Mouse (Mus musculus): Measurements from ENCODE around the gene Radil. TPM values are rescaled to one million over a fixed set of nuclear protein-coding genes. Genes with fewer than 3 reads are reported as not detected.

Radil gene
- polyA plus RNA-seq, 1 experiment from 2014 or later: 27.6 TPM

DNA sequence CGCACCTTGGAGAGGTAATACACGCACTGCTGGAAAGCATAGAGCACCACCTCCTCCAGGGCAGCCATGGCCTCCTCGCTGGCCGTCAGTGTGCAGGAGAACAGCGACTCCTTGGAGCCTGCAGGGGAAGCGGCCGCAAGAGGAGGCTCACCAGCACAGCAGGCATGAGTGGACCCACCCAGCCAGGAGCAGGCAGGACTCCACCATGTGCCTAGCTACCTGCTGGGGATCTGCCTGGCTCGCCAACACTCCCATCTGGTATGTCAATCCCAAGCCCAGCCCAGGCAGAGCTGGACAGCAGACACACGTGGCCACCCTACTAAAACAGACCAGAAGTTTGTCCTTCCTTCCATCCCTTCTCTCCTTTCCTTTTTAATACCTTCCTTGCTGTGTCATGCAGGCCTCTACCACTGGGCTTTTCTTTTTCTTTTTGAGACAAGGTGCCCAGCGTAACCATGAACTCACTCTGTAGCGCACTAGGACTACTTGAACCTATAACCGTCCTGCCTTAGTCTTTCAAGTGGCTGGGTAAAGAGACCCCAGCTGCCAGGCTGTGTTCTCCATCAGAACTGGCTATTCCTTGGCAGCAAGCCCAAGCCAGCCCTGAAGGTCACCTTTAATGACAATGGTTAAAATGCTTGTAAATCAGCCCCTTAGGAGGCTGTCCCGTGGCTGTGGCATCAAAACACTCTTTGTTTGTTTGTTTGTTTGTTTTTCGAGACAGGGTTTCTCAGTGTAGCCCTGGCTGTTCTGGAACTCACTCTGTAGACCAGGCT, 55.4 kb downstream of the Radil start:
- WGBS: 56% methylated on average over 14 of the region's 14 CpGs
- ATAC-seq (replicated peaks): no peak
- H3K4me2 ChIP-seq: no peak overlapping the region
- H3K9me3 ChIP-seq: no peaks in the 10 kb centered on the region
- no peaks in the 10 kb centered on the region for H3K4me1 ChIP-seq
- no peaks in the 10 kb centered on the region for H3K36me3 ChIP-seq (replicated peaks)
- no peaks in the 10 kb centered on the region for H3K27me3 ChIP-seq (replicated peaks)
- H3K4me3 ChIP-seq: no peak overlapping the region
- no peak overlapping the region for H3K9ac ChIP-seq
- H3K27ac ChIP-seq: no peak overlapping the region

DNA sequence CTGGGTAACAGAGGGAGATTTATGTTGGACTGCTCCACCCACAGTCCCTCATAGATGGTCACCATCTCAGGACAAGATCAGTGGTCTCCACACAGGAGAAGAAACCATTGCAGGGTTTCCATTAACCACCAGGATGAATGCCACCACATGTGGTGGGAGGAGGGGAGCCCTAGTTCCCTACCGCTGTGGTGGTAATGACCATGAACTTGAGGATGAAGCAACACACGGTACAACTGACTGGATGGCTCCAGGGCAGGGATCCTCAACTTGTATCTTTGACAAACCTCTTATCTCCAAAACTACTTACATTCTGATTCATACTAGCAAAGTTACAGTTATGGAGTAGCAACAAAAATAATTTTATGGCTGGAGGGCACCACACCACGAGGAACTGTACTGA, 57.6 kb downstream of the Radil start:
- H3K4me2 ChIP-seq: no peak overlapping the region
- ATAC-seq (replicated peaks): no peak
- H3K4me1 ChIP-seq: no peaks in the 10 kb centered on the region
- 87% methylated on average over 3 of the region's 3 CpGs for WGBS
- no peaks in the 10 kb centered on the region for H3K9me3 ChIP-seq
- H3K36me3 ChIP-seq (replicated peaks): no peaks in the 10 kb centered on the region
- no peak overlapping the region for H3K9ac ChIP-seq
- H3K27ac ChIP-seq: no peak overlapping the region
- no peaks in the 10 kb centered on the region for H3K27me3 ChIP-seq (replicated peaks)
- H3K4me3 ChIP-seq: no peak overlapping the region

DNA sequence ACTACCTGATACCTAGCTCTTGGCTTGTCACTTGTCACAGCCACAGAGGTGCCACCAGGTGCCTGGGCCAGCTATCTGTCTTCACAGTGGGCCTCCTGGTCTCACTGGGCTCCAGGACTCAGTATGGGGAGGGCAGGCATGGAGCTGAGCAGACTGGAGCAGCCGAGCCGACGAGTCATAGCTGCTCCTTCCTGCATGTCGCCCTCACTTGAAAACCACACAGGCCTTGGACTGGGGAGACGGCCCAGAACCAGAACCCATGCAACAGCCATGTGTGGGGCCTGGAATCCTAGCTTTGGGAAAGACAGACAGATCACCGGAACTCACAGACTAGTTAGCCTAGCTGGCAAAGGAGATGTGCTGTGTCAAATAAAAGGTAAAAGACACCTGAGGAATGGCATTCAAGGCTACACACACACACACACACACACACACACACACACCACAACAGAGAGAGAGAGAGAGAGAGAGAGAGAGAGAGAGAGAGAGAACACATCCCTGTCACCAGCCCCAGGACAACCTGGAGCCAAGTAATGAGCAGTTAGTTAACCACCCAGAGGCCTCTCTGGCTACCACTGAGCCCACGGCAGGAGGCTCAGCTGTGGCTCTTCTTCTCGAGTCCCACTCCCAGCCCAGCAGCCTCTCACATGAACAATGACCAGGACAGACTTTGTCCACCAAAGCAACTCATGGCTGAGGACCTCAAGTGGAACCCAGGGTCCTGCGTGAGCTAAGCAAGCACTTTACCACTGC, 60.8 kb downstream of the Radil start:
- no peak for ATAC-seq (replicated peaks)
- WGBS: 79% methylated on average over 9 of the region's 9 CpGs
- Histone ChIP-seq H3K4me3 (no peak overlapping the region), H3K4me2 (no peak overlapping the region), H3K9me3 (no peaks in the 10 kb centered on the region), H3K27me3 (replicated peaks) (no peaks in the 10 kb centered on the region), H3K4me1 (no peaks in the 10 kb centered on the region), H3K27ac (no peak overlapping the region), H3K9ac (no peak overlapping the region), H3K36me3 (replicated peaks) (no peaks in the 10 kb centered on the region)

- ATAC-seq (replicated peaks): no peak
- Histone ChIP-seq H3K4me2 (no peak overlapping the region), H3K9ac (no peak overlapping the region), H3K9me3 (no peaks in the 10 kb centered on the region), H3K4me1 (no peaks in the 10 kb centered on the region), H3K36me3 (replicated peaks) (no peaks in the 10 kb centered on the region), H3K27me3 (replicated peaks) (no peaks in the 10 kb centered on the region), H3K4me3 (no peak overlapping the region), H3K27ac (no peak overlapping the region)
- 60% methylated on average over 9 of the region's 9 CpGs for WGBS
These were observed 64.2 kb downstream of the Radil start for GRCm38 (mm10) chr5:142486654-142487053.

DNA sequence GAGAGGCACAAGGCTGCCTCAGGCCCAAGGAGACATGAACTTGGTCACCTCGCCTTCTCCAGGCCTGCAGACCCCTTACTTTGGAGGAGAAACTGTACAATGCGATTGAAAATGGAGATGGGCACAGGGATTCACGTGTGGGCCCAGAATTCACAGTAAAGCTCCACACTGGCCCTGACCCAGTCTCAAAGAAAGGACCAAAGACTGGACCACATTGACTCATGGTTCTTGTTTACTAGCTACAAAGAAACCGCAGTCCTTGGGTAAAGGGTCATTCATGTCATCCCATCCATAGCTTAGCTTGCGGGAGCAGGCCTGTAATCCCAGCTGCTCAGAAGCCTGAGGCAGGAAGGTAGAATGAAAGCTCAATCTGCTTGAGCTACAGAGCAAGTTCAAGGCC, 67.3 kb downstream of the Radil start:
- Histone ChIP-seq H3K9me3 (no peaks in the 10 kb centered on the region), H3K27me3 (replicated peaks) (no peaks in the 10 kb centered on the region), H3K4me3 (no peak overlapping the region), H3K36me3 (replicated peaks) (no peaks in the 10 kb centered on the region), H3K27ac (no peak overlapping the region), H3K9ac (no peak overlapping the region), H3K4me2 (no peak overlapping the region), H3K4me1 (peaks cover 3% of the 10 kb centered on the region; the same call in 1 of the 2 replicates)
- ATAC-seq (replicated peaks): no peak
- WGBS: 95% methylated on average over 5 of the region's 5 CpGs

GRCm38 (mm10) chr5:142482512-142482911, 68.4 kb downstream of the Radil start:
- no peaks in the 10 kb centered on the region for H3K27me3 ChIP-seq (replicated peaks)
- no peak overlapping the region for H3K9ac ChIP-seq
- H3K4me1 ChIP-seq: peaks cover 3% of the 10 kb centered on the region; the same call in 1 of the 2 replicates
- ATAC-seq (replicated peaks): no peak
- H3K4me3 ChIP-seq: no peak overlapping the region
- no peak overlapping the region for H3K4me2 ChIP-seq
- no peaks in the 10 kb centered on the region for H3K9me3 ChIP-seq
- 71% methylated on average over 2 of the region's 2 CpGs for whole genome bisulfite sequencing
- no peaks in the 10 kb centered on the region for H3K36me3 ChIP-seq (replicated peaks)
- no peak overlapping the region for H3K27ac ChIP-seq

GRCm38 (mm10) chr5:142478829-142479435, 72.0 kb downstream of the Radil start:
- H3K4me3 ChIP-seq: no peak overlapping the region
- peak; percentile 53 for ATAC-seq (replicated peaks)
- no peak overlapping the region for H3K9ac ChIP-seq
- no peaks in the 10 kb centered on the region for H3K9me3 ChIP-seq
- H3K36me3 ChIP-seq (replicated peaks): no peaks in the 10 kb centered on the region
- peaks cover 3% of the 10 kb centered on the region; the same call in 1 of the 2 replicates for H3K4me1 ChIP-seq
- no peak overlapping the region for H3K27ac ChIP-seq
- no peaks in the 10 kb centered on the region for H3K27me3 ChIP-seq (replicated peaks)
- 28% methylated on average over 17 of the region's 17 CpGs for WGBS
- peak overlapping the region; percentile 19; the same call in 1 of the 2 replicates for H3K4me2 ChIP-seq

DNA sequence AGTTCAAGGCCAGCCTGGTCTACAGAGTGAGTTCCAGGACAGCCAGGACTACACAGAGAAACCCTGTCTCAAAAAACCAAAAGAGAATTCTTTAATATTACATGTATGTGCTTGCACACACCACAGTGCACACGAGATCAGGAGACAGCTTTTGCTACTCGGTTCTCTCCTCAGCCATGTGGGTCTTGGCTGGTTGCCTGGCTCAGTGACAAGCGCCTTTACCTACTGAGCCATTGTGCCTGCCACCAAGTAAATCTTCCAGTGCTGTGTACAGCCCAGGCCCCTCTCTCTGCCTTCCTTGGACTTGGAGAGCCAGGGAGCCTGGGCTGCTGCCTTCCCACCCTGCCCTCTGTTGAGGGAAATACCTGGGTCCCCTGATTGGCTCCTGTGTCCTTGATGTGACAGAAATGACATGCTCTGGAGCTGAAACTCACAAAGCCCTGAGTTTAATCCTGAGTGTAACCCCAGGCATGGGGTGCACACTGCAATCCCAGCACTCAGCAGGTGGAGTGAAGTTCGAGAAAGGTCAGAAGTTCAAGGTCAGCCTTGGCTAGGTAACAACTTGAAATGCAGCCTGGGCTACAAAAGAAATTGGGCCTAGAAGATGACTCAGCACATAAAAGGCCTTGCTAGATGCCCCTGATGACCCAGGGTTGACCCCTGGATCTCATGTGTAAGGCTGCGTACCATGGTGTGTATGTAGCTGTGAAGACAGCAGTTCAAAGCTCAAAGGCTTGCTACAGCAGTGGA, 72.9 kb downstream of the Radil start:
- H3K4me2 ChIP-seq: no peak overlapping the region
- no peak overlapping the region for H3K4me3 ChIP-seq
- H3K4me1 ChIP-seq: peaks cover 3% of the 10 kb centered on the region; the same call in 1 of the 2 replicates
- H3K9ac ChIP-seq: no peak overlapping the region
- ATAC-seq (replicated peaks): 0 out of 2 replicates have a peak, but pooled peaks have one; percentile 16
- H3K27ac ChIP-seq: no peak overlapping the region
- no peaks in the 10 kb centered on the region for H3K27me3 ChIP-seq (replicated peaks)
- WGBS: 91% methylated on average over 5 of the region's 5 CpGs
- no peaks in the 10 kb centered on the region for H3K36me3 ChIP-seq (replicated peaks)
- no peaks in the 10 kb centered on the region for H3K9me3 ChIP-seq

DNA sequence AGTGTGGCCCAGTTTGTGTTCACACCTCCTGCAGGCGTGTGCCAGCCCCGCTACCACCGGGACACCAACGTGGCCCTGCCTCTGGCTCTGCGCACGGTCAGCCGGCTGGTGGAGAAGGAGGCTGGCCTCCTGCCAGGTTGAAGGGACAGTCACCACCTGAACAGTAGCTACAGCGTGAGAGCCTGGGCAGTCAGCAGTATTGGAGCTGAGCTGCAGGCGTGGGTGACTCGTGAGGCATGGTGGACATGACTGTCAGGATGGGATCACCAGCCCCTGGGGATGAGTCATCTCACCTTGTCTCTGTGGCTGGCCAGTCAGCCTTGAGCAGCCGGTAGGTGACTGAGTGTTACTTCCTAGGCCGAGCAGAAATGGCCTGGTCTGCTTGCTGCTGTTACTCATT, 73.6 kb downstream of the Radil start:
- no peak overlapping the region for H3K4me2 ChIP-seq
- no peak for ATAC-seq (replicated peaks)
- no peak overlapping the region for H3K4me3 ChIP-seq
- no peak overlapping the region for H3K27ac ChIP-seq
- no peaks in the 10 kb centered on the region for H3K9me3 ChIP-seq
- 91% methylated on average over 12 of the region's 12 CpGs for WGBS
- H3K9ac ChIP-seq: no peak overlapping the region
- H3K27me3 ChIP-seq (replicated peaks): no peaks in the 10 kb centered on the region
- H3K36me3 ChIP-seq (replicated peaks): no peaks in the 10 kb centered on the region
- peaks cover 3% of the 10 kb centered on the region; the same call in 1 of the 2 replicates for H3K4me1 ChIP-seq

DNA sequence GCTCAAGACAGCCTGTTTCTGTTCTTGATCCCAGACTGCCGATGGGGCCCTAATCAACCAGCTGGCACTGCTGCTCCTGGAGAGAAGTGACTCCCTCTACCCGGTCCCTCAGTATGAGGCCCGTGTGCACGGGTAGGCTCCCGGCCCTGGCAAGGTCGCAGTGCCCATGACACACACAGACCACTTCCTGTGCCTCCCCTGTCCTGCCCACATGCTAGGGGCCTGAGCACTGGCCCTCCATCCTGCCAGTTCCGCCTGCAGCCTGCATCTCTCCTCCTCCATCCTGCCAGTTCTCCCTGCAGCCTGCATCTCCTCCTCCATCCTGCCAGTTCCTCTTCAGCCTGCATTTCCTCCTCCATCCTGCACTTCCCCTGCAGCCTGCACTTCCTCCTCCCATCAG, 75.2 kb downstream of the Radil start:
- ATAC-seq (replicated peaks): no peak
- 82% methylated on average over 7 of the region's 7 CpGs for WGBS
- Histone ChIP-seq H3K9me3 (no peaks in the 10 kb centered on the region), H3K4me3 (no peak overlapping the region), H3K36me3 (replicated peaks) (peaks cover 4% of the 10 kb centered on the region; the same call in 1 of the 2 replicates), H3K4me2 (no peak overlapping the region), H3K9ac (no peak overlapping the region), H3K27ac (no peak overlapping the region), H3K27me3 (replicated peaks) (no peaks in the 10 kb centered on the region), H3K4me1 (peaks cover 3% of the 10 kb centered on the region; the same call in 1 of the 2 replicates)

DNA sequence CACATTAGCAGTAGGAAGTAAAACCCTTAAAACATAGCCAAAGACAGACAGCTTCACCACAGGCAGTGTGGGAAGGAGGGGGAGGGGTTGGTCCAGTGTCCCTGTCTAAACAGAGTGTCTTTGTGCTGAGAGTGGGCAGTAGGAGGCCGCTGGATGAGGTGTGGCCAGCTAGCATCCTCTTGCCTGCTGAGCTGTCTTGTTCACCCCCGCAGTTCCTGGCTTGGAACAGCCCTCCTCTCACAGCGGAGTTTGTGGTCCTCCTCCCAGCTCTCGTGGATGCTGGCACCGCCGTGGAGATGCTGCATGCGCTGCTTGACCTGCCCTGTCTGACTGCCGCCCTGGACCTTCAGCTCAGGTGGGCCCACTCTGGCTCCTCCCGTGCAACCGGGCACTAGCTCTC, 77.2 kb downstream of the Radil start:
- ATAC-seq (replicated peaks): no peak
- Histone ChIP-seq H3K9me3 (no peaks in the 10 kb centered on the region), H3K36me3 (replicated peaks) (peaks cover 11% of the 10 kb centered on the region), H3K27me3 (replicated peaks) (no peaks in the 10 kb centered on the region), H3K4me1 (no peaks in the 10 kb centered on the region), H3K27ac (no peak overlapping the region), H3K4me3 (no peak overlapping the region), H3K9ac (no peak overlapping the region), H3K4me2 (no peak overlapping the region)
- 64% methylated on average over 10 of the region's 10 CpGs for WGBS

GRCm38 (mm10) chr5:142469796-142470195, 81.1 kb downstream of the Radil start:
- Histone ChIP-seq H3K4me3 (no peak overlapping the region), H3K27ac (no peak overlapping the region), H3K36me3 (replicated peaks) (peaks cover 18% of the 10 kb centered on the region), H3K9ac (no peak overlapping the region), H3K27me3 (replicated peaks) (no peaks in the 10 kb centered on the region), H3K9me3 (no peaks in the 10 kb centered on the region), H3K4me2 (no peak overlapping the region), H3K4me1 (peaks cover 2% of the 10 kb centered on the region)
- ATAC-seq (replicated peaks): no peak
- 92% methylated on average over 11 of the region's 11 CpGs for WGBS
